Mouse (Mus musculus) layer of hippocampus, adult 9-11 months (tissue): ENCODE results near the gene Slc7a14.
"Not testable (repeated sequence)": the region's sequence is repeated elsewhere in the genome, so short reads cannot be mapped to it uniquely, and the experiment has no call there.

Experiments used
- DNase-seq: peaks from one replicate; pipeline ENCODE4 v3.0.0; 2022

The Slc7a14 gene

GRCm38 (mm10) chr3:31309934-31310787 is at the start of gene Slc7a14:
TSS of gene Slc7a14 (minus strand) at chr3:31310378.
- DNase-seq = peak; percentile 87

DNA sequence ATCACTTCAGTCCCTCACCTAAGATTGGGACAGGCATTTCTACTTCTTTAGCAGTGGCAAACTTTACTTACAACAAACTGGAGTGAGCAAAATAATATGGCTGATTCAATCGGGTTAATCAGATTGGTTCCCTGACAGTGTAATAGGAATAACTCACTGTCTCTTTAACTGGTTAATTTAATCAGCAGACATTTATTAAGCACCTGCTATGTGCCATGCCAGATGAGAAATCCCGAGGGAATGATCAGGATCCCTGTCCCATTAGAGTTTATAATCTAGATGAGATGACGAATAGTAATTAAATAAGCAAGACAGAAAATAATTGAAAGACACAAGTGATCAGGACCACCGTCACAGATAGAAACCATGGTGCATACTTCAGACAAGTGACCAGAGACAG is 36.4 kb upstream of the Slc7a14 start:
- no peak for DNase-seq

- DNase-seq = no peak
These were observed 35.6 kb upstream of the Slc7a14 start for GRCm38 (mm10) chr3:31345766-31346165.

DNA sequence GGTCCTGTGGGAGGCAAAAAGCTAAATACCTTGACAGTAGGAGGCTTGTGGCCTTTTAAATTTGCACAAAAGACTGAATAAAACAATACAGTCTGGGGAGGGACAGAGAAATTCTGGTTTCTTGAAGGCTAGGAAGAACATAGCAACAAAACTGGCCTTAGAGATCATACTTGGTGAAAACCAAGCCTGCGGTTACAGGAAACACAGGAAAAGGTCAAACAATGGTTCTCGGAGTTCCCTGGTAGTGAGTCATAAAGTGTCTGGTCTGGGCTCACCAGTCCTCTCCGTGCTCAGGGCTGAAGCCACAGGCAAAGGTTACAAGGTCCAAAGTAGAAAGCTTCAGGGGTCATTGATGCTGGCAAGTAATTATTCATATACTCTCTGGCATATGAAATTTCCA is 29.1 kb upstream of the Slc7a14 start:
- no peak for DNase-seq

- DNase-seq = peak; percentile 86
These were observed 18.2 kb upstream of the Slc7a14 start for GRCm38 (mm10) chr3:31328237-31328836.

- DNase-seq = peak; percentile 26
These were observed 17.6 kb upstream of the Slc7a14 start for GRCm38 (mm10) chr3:31327791-31328190.

- DNase-seq = peak; percentile 43
These were observed 14.1 kb upstream of the Slc7a14 start for GRCm38 (mm10) chr3:31324231-31324654.

DNA sequence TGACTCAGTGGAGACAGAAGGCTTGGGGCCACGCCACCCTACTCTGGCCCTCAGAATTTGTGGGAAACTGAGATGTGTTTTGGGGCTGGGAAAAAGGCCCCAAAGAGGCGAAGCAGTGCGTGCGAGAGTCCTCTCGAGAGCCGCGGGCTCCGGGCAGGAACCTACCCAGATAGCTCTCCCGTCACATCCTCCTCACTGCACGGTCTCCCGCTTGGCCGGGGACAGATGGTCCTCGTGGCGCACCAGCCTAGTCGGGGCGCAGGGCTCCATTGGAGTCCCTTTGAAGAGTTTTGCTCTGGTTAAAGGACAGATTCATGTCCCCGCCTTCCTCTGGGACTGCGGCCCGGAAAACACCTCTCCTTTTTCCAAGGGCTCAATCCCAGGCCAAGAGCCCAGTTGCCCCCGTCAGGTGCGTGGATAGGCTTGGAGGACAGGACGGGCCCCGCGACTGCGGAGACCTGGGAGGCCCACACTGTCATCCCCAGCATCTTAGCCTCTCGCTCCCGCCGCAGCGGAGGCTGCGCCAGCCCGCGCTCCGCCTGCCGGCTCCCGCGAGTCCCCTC is 726 bp downstream of the Slc7a14 start:
- peak; percentile 21 for DNase-seq

DNA sequence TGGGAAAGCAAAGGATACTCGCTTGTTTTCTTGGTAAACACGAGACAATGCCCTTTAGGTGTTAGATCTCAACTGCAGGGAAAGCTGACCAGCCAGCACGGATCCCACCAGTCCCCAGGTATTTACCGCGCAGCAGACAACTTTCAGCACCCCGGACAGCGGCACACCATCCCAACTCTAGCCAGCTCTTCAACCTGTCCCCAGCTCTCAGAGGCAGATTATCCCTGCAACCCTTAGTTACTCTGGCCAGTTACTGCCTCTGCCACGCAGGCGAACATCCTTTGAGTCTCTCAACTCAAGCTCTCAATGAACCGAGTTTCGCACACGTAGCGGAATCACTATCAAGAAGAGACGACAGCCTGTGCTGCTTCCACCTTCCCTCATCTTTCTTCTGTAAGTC is 1.3 kb downstream of the Slc7a14 start:
- DNase-seq = no peak

DNA sequence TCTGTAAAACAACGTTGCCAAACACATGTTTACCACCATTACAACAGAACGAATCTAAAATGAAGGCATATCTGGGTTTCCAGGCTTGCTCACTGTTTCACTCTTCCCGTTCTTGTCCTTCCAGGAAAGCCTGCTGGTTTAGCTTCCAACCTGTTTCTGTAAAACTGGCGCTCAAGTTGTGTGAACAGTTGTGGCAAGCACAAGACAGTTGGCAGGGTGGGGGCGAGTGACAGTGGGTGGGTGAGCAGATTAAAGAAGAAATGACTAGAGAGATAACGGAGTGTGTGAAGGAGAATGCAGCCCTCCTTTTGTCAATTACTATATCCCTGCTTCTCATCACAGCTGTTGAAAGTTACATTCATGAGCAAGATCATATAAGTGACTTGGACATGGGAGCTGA is 2.2 kb downstream of the Slc7a14 start:
- DNase-seq = peak; percentile 82

DNA sequence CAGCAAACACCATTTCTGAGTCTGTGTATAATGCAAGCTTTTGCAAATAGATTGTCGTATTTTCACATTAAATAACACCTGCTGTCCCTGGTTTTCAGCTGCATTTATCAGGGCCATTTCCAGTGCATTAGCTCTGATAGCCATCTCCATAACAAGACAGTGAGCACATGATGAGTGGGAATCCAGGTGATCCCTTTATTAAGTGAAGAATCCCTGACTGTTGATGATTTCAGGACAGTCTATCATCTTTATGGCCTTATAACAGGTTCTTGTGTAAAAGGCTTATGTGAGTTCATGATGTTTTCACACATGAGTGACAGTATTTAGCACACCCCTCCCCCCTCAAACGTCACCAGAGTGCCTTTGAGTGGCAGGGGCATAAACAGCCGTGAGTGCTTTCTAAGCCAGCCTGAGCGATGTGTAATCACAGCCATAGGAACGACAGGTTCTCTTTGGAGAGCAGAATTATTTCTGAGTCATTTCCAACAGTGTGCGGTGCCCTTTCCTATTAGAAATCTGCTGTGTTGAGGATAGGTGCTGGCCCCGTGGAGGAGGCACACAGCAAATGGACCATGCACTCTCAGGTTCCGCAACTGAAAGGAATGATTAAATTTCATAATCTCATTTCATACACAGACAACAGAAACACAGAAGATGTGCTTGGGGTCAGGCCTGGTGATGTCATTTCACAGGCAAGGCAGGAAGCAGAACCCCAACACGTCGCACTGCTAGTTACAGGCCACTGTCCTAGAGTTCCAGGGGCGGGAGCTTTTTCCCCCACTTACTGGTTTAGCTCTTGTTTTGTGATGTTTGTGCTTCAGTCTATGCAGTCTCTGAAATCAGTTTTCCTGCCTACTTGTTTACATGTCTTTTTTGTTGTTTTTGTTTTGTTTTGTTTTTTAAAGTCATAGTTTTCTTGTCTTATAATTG is 18.2 kb downstream of the Slc7a14 start:
- no peak for DNase-seq

DNA sequence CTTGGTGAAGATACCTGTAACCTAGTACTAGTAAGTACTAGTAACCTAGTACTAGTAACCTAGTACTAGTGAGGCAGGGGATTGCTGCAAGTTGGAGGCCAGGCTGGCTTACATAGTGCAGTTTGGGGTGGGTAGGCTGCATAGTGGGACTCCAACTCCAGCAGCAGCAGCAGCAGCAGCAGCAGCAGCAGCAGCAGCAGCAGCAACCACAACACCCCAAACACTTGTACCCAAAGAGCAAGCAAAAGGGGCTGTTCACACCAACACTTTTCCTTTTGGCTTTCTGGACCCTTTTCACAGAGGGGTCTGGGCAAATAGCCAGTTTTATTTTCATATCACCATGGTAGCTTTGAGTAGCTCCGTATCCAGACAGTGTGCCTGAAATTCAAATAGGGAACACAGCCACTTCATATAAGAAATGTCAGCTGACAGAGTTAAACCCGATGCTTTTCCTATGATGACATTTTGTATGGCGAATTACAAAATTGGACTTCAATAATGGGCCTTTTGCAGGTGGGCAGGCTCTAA is 22.7 kb downstream of the Slc7a14 start:
- no peak for DNase-seq

DNA sequence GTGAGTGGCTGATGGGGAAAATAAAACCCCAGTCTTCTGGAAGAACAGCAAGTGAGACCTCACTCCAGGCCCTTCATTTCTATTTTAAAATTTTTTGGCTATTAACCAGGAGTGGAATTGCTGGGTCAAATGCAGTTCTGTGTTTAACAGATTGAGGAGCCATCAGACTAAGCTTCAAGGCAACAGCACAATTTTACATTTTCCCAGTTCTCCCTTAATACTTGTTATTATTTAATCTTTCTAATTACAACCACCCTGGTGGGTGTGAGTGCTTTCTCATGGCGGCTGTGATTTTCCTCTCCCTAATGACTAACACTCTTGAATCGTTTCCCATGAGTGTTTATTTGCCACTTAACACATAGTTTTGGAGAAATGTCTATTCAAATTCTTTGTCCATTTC is 29.1 kb downstream of the Slc7a14 start:
- peak; percentile 28 for DNase-seq

DNA sequence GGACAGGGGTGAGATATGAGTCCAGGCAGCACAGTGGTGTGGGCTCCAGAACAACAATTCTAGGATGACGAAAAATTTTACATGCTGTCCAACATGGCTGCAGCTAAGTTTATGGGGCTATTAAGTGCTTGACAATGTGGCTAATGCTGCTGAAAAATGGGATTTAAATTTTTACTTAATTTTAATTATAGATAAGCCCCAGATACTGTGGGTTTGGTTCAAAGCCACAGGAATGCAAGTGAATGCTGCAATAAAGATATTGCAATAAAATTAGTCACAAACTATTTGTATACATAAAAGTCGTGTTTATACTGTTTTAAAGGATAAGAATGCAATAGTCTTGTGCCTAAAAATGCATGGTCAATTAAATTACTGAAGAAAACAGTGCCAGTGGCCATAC is 35.3 kb downstream of the Slc7a14 start:
- DNase-seq = no peak

DNA sequence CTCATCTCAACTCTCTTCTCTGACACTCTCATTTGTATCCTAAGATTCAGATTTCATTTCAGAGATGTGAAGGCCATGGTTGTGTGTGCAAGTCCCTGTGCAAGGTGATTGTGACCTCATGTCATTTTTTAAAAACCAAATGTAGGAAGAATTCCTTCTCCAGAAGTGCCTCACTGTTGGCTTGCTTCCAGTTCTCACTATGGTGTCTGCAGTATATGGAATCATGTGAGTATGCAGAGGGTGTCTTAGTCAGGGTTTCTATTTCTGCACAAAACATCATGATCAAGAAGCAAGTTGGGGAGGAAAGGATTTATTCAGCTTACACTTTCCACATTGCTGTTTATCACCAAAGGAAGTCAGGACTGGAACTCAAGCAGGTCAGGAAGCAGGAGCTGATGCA is 36.9 kb downstream of the Slc7a14 start:
- DNase-seq = not testable (repeated sequence)

GRCm38 (mm10) chr3:31272635-31273034 is 37.5 kb downstream of the Slc7a14 start:
- no peak for DNase-seq

- DNase-seq = no peak
These were observed 40.4 kb downstream of the Slc7a14 start for GRCm38 (mm10) chr3:31269551-31270317.

DNA sequence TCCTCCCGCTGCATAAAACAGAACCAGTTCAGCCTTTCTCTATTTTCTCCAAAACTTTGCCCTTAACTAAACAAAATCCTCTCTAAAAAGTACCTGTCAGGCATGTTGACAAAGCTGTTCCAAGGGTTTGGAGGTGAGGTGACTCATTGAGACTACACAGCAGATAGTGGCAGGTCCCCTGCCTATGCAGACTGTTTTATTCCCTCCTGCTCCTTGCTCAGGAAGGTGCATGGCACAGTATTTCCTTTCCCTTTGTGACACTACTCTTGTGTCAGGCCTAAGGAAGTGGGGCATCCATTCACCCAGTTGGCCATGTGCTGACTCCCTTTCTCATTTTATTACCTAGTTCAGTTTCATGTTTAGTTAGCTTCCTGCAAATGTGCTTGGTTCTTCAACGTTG is 42.3 kb downstream of the Slc7a14 start:
- DNase-seq = no peak

DNA sequence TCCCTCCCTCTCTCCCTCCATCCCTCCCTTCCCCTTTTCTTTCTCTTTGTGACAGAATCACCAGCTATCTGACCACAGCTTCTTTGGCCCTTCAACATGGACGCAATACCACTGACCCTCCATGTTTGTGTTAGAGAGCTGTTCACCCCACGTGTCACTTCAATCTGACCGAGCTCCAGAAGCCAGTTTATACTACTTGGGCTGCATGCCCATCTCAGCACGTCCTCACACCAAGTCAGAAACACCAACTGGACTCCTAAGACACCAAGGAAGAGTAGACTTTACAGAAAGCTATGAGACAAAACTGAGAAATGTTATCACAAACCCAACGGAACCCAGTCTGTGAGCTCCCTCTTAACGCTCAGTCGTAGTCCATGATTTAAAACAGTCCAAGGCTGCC is 43.2 kb downstream of the Slc7a14 start:
- no peak for DNase-seq

GRCm38 (mm10) chr3:31263535-31263934 is 46.6 kb downstream of the Slc7a14 start:
- DNase-seq = peak; percentile 58

DNA sequence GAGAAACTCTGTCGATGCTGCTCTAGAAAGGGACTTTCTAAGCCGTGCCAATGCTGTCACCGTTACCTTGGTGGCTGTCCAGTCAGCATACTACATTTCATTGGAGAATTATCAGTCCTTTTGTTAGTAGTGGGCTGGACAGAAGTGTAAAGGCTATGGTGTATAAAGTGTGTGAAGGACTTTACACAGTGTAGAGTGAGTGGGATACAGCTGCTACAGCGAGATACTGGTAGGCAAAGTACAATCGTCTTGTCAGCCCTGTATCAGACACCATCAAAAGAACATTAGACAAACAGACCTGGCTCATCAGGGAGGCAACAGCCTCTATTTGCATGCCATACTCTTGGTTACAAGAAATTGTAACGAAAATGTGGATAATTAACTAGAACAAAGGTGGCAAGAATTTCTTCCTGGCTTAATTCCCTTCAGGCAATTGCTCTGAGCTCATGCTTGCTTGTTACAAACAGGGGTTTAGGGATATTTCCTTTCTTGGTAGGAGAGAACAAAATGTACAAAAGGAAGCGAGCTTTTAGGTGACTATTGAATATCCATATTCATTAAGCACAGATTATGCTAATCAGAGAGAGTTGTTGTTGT is 48.7 kb downstream of the Slc7a14 start:
- DNase-seq = no peak

DNA sequence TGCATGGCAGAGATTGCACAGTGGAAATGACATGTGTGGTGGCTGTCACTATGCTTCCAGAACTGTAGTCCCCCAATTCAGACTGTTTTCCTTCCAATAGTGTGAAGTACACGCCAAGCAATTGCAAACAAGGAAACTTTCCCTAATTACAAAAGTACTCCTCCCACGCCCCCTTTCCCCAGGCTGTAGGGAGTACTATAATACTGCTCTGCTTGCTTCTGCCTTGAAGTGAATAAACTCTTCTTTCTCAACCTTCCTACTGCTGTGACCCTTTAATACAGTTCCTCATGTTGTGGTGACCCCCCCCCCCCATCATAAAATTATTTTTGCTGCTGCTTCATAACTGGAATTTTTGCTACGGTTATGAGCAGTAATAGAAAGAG is 49.2 kb downstream of the Slc7a14 start:
- DNase-seq = no peak
